In genomic region chr15:28021591-28022209, GRCm38 (mm10) we compare ENCODE assay signal across 8 mouse cellular contexts. TPM values are rescaled to one million over a fixed set of nuclear protein-coding genes. Genes with fewer than 3 reads are reported as not detected.
DNase-seq lines count a peak whose midpoint lies in the region; ATAC-seq and TF ChIP-seq lines count a peak whose summit lies in the region.

No protein-coding gene starts in this region.

- TF ChIP-seq CTCF in layer of hippocampus, adult 2 months (conservative IDR thresholded peaks at IDR 0.05) = no peak

- H3K27ac ChIP-seq in layer of hippocampus, adult 2 months = peak overlapping the region; percentile 39; the same call in 1 of the 2 replicates
- H3K27ac ChIP-seq in forebrain, embryonic 10.5 days = no peak overlapping the region
- no peak overlapping the region for H3K27ac ChIP-seq in intestine, embryonic 14.5 days (ENCODE audit: low read depth)
- no peak overlapping the region for H3K27ac ChIP-seq in neural tube, embryonic 12.5 days

- H3K9me3 ChIP-seq in forebrain, embryonic 10.5 days = no peaks in the 10 kb centered on the region
- no peaks in the 10 kb centered on the region for H3K9me3 ChIP-seq in intestine, embryonic 14.5 days (ENCODE audit: control insufficient read depth, low read length)
- no peaks in the 10 kb centered on the region for H3K9me3 ChIP-seq in neural tube, embryonic 12.5 days

- no peak for ATAC-seq in intestine, embryonic 14.5 days (replicated peaks; ENCODE audit: low FRiP score, low TSS enrichment, low read depth)
- ATAC-seq in neural tube, embryonic 12.5 days (ENCODE audit: low FRiP score, low read depth) = no peak

- intact Hi-C loops in left cerebral cortex, postnatal 10 days (cut with DNase I) = loop anchor here (5.0 kb wide), 1 partner anchor 44 kb away; no protein-coding TSS in a partner anchor
- intact Hi-C loops in left cerebral cortex, postnatal 4 days (cut with DNase I) = loop anchor here (5.0 to 10.0 kb wide), 2 partner anchors 79 to 133 kb away; no protein-coding TSS in a partner anchor

- H3K9ac ChIP-seq in intestine, embryonic 14.5 days (ENCODE audit: low read length) = no peak overlapping the region
- H3K9ac ChIP-seq in neural tube, embryonic 12.5 days = peak overlapping the region; percentile 13; the same call in 1 of the 2 replicates

- H3K4me2 ChIP-seq in intestine, embryonic 14.5 days (ENCODE audit: low read length) = peak overlapping the region; percentile 22
- H3K4me2 ChIP-seq in neural tube, embryonic 12.5 days (replicated peaks) = peak overlapping the region; percentile 50

- peaks cover 61% of the 10 kb centered on the region for H3K4me1 ChIP-seq in forebrain, embryonic 10.5 days
- H3K4me1 ChIP-seq in intestine, embryonic 14.5 days (replicated peaks; ENCODE audit: control insufficient read depth, insufficient read depth, low read length) = peaks cover 43% of the 10 kb centered on the region
- peaks cover 43% of the 10 kb centered on the region for H3K4me1 ChIP-seq in neural tube, embryonic 12.5 days

- 13% methylated on average over 15 of the region's 15 CpGs for WGBS in forebrain, embryonic 10.5 days
- WGBS in intestine, embryonic 14.5 days = 12% methylated on average over 15 of the region's 15 CpGs
- WGBS in neural tube, embryonic 12.5 days = 6% methylated on average over 15 of the region's 15 CpGs

- H3K27me3 ChIP-seq in forebrain, embryonic 10.5 days (ENCODE audit: poor library complexity, severe bottlenecking) = no peaks in the 10 kb centered on the region
- no peaks in the 10 kb centered on the region for H3K27me3 ChIP-seq in intestine, embryonic 14.5 days (replicated peaks; ENCODE audit: control insufficient read depth, insufficient read depth, low read length)
- no peaks in the 10 kb centered on the region for H3K27me3 ChIP-seq in neural tube, embryonic 12.5 days (replicated peaks)

- peak in 1 of 2 experiments; percentile 9 for DNase-seq in layer of hippocampus, adult 2 months (ENCODE audit: low spot score in 2 of 2)
- DNase-seq in layer of hippocampus, adult 11-12 months (ENCODE audit: low spot score) = no peak
- DNase-seq in forebrain, embryonic 10.5 days (ENCODE audit: extremely low spot score, low spot score) = no peak
- DNase-seq in intestine, embryonic 14.5 days (ENCODE audit: low spot score) = no peak
- DNase-seq in left cerebral cortex, postnatal 10 days (ENCODE audit: extremely low spot score in 1 of 2, low spot score in 2 of 2) = no peak
- no peak for DNase-seq in spleen, postnatal 14 days (ENCODE audit: low spot score in 2 of 2)
- DNase-seq in left cerebral cortex, postnatal 4 days = no peak

- H3K4me3 ChIP-seq in layer of hippocampus, adult 2 months = peak overlapping the region; percentile 40; the same call in 1 of the 2 replicates
- peak overlapping the region; percentile 21; the same call in 1 of the 2 replicates for H3K4me3 ChIP-seq in forebrain, embryonic 10.5 days
- H3K4me3 ChIP-seq in intestine, embryonic 14.5 days (ENCODE audit: low read depth, low read length) = no peak overlapping the region
- no peak overlapping the region for H3K4me3 ChIP-seq in neural tube, embryonic 12.5 days

- no peaks in the 10 kb centered on the region for H3K36me3 ChIP-seq in forebrain, embryonic 10.5 days (replicated peaks)
- no peaks in the 10 kb centered on the region for H3K36me3 ChIP-seq in intestine, embryonic 14.5 days (ENCODE audit: control insufficient read depth, insufficient read depth, low read length)
- no peaks in the 10 kb centered on the region for H3K36me3 ChIP-seq in neural tube, embryonic 12.5 days

RNA-seq across cellular contexts. Expression of gene Trio, which starts 3.9 kb away (rescaled TPM):
- total RNA-seq in layer of hippocampus, adult 2 months (2021) = 100 to 1,000 TPM; 321 to 333 TPM
- 22.7 and 29.2 TPM in 2 replicates for polyA plus RNA-seq in forebrain, embryonic 10.5 days (2016; fragmentation: Nextera tagmentation; extraction: Ambion mirVana)
- 34.7 and 35.3 TPM in 2 replicates for polyA plus RNA-seq in intestine, embryonic 14.5 days (2014; fragmentation: Nextera tagmentation; extraction: Ambion mirVana)
- 38.1 and 38.6 TPM in 2 replicates for polyA plus RNA-seq in neural tube, embryonic 12.5 days (2016; fragmentation: Nextera tagmentation; extraction: Ambion mirVana)
- 100 to 1,000 TPM; 187 to 198 TPM for total RNA-seq in left cerebral cortex, postnatal 10 days (2021)
- total RNA-seq in left cerebral cortex, postnatal 4 days (2021) = 100 to 1,000 TPM; 278 to 290 TPM

Comparison
In these comparisons a context has a peak if more than half of its experiments do, and no peak if none do; other contexts are left out.
1. H3K4me3 ChIP-seq: peak in layer of hippocampus, adult 2 months (single experiment) and forebrain, embryonic 10.5 days (single experiment); none in intestine, embryonic 14.5 days (single experiment) and neural tube, embryonic 12.5 days (single experiment).